In the genomic region with DNA sequence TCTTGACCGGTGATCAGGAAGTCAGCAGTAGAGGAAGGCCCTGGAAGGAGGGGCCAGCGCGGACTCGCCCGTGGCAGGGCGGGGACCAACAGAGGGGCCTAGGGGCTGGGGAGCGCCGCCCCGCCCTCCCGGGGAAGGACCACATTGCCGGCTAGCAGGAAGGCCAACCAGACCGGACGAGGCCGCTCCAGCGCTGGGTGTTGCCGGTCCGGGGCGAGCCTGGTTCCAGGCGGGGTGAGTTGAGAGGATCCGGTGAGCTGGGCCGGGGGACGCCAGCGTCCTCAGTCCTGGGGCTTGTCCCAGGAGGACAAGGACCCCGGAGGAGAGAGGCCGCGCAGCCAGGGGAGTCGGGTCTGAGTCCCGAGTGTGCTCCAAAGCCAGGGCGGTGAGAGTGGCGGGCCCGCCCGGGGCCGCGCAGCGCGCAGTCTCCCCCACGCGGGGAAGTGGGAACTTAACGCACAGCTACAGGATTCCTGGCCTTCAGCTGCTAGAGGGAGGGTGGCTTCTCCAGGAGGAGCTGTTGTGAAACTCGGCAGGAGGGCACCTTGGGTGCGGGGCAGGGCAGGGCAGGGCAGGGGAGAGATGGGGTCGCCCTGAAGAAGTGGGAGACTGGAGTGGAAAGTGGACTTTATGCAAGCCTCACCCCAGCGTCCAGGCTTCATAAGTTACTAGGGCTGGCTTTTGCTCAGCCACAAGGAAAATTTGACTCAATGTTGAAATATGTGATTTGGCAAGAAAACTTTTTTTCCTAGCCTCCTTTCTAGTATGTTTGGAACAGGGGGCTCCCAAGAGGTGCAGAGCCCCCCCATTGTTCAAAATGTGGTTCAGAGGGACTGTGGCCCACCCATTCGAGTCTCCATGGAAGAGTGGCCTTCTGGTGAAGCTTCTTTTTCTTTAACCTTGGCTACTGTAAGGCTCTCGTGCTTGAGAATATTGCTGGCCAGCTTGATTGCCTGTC, we compare ENCODE assay signal across 8 mouse cellular contexts. TPM values are rescaled to one million over a fixed set of nuclear protein-coding genes. Genes with fewer than 3 reads are reported as not detected.
DNase-seq lines count a peak whose midpoint lies in the region; ATAC-seq lines count a peak whose summit lies in the region.

No protein-coding gene starts in this region.

- H3K9me3 ChIP-seq in limb, embryonic 10.5 days (replicated peaks), result no peaks in the 10 kb centered on the region
- H3K9me3 ChIP-seq in midbrain, embryonic 11.5 days (ENCODE audit: control insufficient read depth, low read length), result no peaks in the 10 kb centered on the region

- WGBS in limb, embryonic 10.5 days, result 2% methylated on average over 45 of the region's 45 CpGs
- 3% methylated on average over 40 of the region's 45 CpGs for WGBS in midbrain, embryonic 11.5 days

- peak overlapping the region; percentile 81 for H3K4me3 ChIP-seq in limb, embryonic 10.5 days
- peak overlapping the region; percentile 66 for H3K4me3 ChIP-seq in midbrain, embryonic 11.5 days (ENCODE audit: low read depth, low read length)

- peaks cover 35% of the 10 kb centered on the region for H3K36me3 ChIP-seq in limb, embryonic 10.5 days
- H3K36me3 ChIP-seq in midbrain, embryonic 11.5 days (ENCODE audit: control insufficient read depth, insufficient read depth, low read length), result no peaks in the 10 kb centered on the region

- peak overlapping the region; percentile 97 for H3K27ac ChIP-seq in limb, embryonic 10.5 days
- peak overlapping the region; percentile 41; the same call in 1 of the 2 replicates for H3K27ac ChIP-seq in midbrain, embryonic 11.5 days (ENCODE audit: low read depth, low read length)

- no peaks in the 10 kb centered on the region for H3K27me3 ChIP-seq in limb, embryonic 10.5 days (ENCODE audit: low read depth, poor library complexity, severe bottlenecking)
- H3K27me3 ChIP-seq in midbrain, embryonic 11.5 days (ENCODE audit: control insufficient read depth, insufficient read depth, low read length), result no peaks in the 10 kb centered on the region

- intact Hi-C loops in gastrocnemius, postnatal 14 days (cut with DNase I; ENCODE audit: low total_unique reads), result loop anchor here (5.0 kb wide), 1 partner anchor 48 kb away; a partner anchor contains a TSS

- DNase-seq in adrenal gland, adult 8-10 months, result peak; percentile 90
- peak; percentile 86 for DNase-seq in embryo, embryonic 10.5 days (ENCODE audit: low spot score)
- peak; percentile 92 for DNase-seq in gastrocnemius, postnatal 14 days
- DNase-seq in induced T-regulatory cell, adult 2 months (ENCODE audit: low read depth), result peak; percentile 86
- peak; percentile 91 for DNase-seq in limb, embryonic 10.5 days (ENCODE audit: low spot score)
- DNase-seq in midbrain, embryonic 11.5 days (ENCODE audit: low spot score, missing footprints), result peak; percentile 95
- DNase-seq in right cerebral cortex, postnatal 36 days (ENCODE audit: low spot score in 2 of 2), result peak; percentile 35 to 36
- DNase-seq in urinary bladder, postnatal 4 days (ENCODE audit: low spot score in 2 of 2), result peak; percentile 89 to 90

- peaks cover 50% of the 10 kb centered on the region for H3K4me1 ChIP-seq in limb, embryonic 10.5 days
- peaks cover 16% of the 10 kb centered on the region for H3K4me1 ChIP-seq in midbrain, embryonic 11.5 days (ENCODE audit: control insufficient read depth, insufficient read depth, low read length)

- peak overlapping the region; percentile 91 for H3K9ac ChIP-seq in midbrain, embryonic 11.5 days (ENCODE audit: low read length)

- ATAC-seq in midbrain, embryonic 11.5 days (ENCODE audit: low FRiP score), result peak; percentile 96

- peak overlapping the region; percentile 80 for H3K4me2 ChIP-seq in midbrain, embryonic 11.5 days

RNA-seq across cellular contexts. Expression of a gene that starts 6.7 kb away (rescaled TPM):
- 100 to 1,000 TPM; 114 to 131 (median 124) TPM for total RNA-seq in adrenal gland, adult 8-10 months (2022)
- total RNA-seq in gastrocnemius, postnatal 14 days (2021), result 10 to 100 TPM; 35.7 to 39.5 TPM
- polyA plus RNA-seq in limb, embryonic 10.5 days (2016; fragmentation: Nextera tagmentation; extraction: Ambion mirVana), result 40.0 and 46.0 TPM in 2 replicates
- polyA plus RNA-seq in midbrain, embryonic 11.5 days (2014; fragmentation: Nextera tagmentation; extraction: Ambion mirVana), result 30.1 and 30.5 TPM in 2 replicates

RNA-seq across cellular contexts. Expression of a gene that starts 27.4 kb away (rescaled TPM):
- not detected for total RNA-seq in adrenal gland, adult 8-10 months (2022)
- under 1 TPM in 1 of 2 experiments, not detected in 1; 0.23 TPM for total RNA-seq in gastrocnemius, postnatal 14 days (2021)
- polyA plus RNA-seq in limb, embryonic 10.5 days (2016; fragmentation: Nextera tagmentation; extraction: Ambion mirVana), result not detected in 2 replicates
- not detected in 2 replicates for polyA plus RNA-seq in midbrain, embryonic 11.5 days (2014; fragmentation: Nextera tagmentation; extraction: Ambion mirVana)

RNA-seq across cellular contexts. Expression of a gene that starts 34.4 kb away (rescaled TPM):
- total RNA-seq in adrenal gland, adult 8-10 months (2022), result not detected
- not detected for total RNA-seq in gastrocnemius, postnatal 14 days (2021)
- not detected in 2 replicates for polyA plus RNA-seq in limb, embryonic 10.5 days (2016; fragmentation: Nextera tagmentation; extraction: Ambion mirVana)
- not detected in 2 replicates for polyA plus RNA-seq in midbrain, embryonic 11.5 days (2014; fragmentation: Nextera tagmentation; extraction: Ambion mirVana)

RNA-seq across cellular contexts. Expression of a gene that starts 47.6 kb away (rescaled TPM):
- total RNA-seq in adrenal gland, adult 8-10 months (2022), result 10 to 100 TPM; 28.1 to 40.1 (median 36.2) TPM
- 10 to 100 TPM; 16.5 to 18.1 TPM for total RNA-seq in gastrocnemius, postnatal 14 days (2021)
- 34.6 and 48.3 TPM in 2 replicates for polyA plus RNA-seq in limb, embryonic 10.5 days (2016; fragmentation: Nextera tagmentation; extraction: Ambion mirVana)
- 65.4 and 70.2 TPM in 2 replicates for polyA plus RNA-seq in midbrain, embryonic 11.5 days (2014; fragmentation: Nextera tagmentation; extraction: Ambion mirVana)

RNA-seq across cellular contexts. Expression of a gene that starts 53.8 kb away (rescaled TPM):
- not detected for total RNA-seq in adrenal gland, adult 8-10 months (2022)
- total RNA-seq in gastrocnemius, postnatal 14 days (2021), result not detected
- not detected in 2 replicates for polyA plus RNA-seq in limb, embryonic 10.5 days (2016; fragmentation: Nextera tagmentation; extraction: Ambion mirVana)
- polyA plus RNA-seq in midbrain, embryonic 11.5 days (2014; fragmentation: Nextera tagmentation; extraction: Ambion mirVana), result not detected in 2 replicates

Comparison
In these comparisons a context has a peak if more than half of its experiments do, and no peak if none do; other contexts are left out.
1. Peak in every context shown above with its lines: DNase-seq, ATAC-seq, H3K4me3 ChIP-seq and H3K27ac ChIP-seq.
2. DNase-seq: peak in every context shown above with its lines; median percentile 95 in midbrain, embryonic 11.5 days; 92 in gastrocnemius, postnatal 14 days; 91 in limb, embryonic 10.5 days; 90 in adrenal gland, adult 8-10 months; 90 in urinary bladder, postnatal 4 days; 86 in embryo, embryonic 10.5 days; 86 in induced T-regulatory cell, adult 2 months; 36 in right cerebral cortex, postnatal 36 days.